Comparison of ENCODE assay signal across 24 mouse cellular contexts in the genomic region with DNA sequence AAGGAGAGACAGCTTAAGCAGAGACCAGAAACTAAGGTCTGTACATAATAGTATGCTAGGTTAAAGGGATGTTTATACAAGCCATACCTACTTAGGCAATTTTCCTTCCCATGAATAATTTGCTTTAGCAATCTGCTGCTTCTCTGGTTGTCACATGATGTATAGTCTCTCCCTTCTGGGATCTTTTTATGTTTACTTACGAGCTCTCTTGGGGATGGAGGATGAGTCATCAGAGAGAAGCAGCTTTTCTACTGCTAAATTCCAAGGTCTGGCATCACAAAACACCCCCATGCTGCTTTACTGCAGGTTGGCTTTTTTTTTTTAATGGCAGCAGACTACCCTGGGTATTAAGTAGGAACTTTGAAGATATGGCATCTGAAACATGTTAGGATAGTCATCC.
DNase-seq lines count a peak whose midpoint lies in the region; ATAC-seq lines count a peak whose summit lies in the region.
"Had no signal": no experiment of that assay in that cellular context is flagged by ENCODE, and none has a peak within 500 bp of the region (broad histone marks: within the 10 kb centered on the region; RNA-seq: fewer than 3 reads in every experiment).

No protein-coding gene starts in this region.

- no peak overlapping the region for H3K4me2 ChIP-seq in embryonic facial prominence, embryonic 14.5 days (ENCODE audit: low read depth, low read length)
- H3K4me2 ChIP-seq: embryonic facial prominence, embryonic 15.5 days; forebrain, embryonic 15.5 days; heart, embryonic 11.5 days; heart, embryonic 15.5 days; hindbrain, embryonic 14.5 days; intestine, embryonic 15.5 days had no signal

- no peak overlapping the region for H3K4me3 ChIP-seq in embryonic facial prominence, embryonic 14.5 days (ENCODE audit: low read depth, low read length)
- no peak overlapping the region for H3K4me3 ChIP-seq in embryonic facial prominence, embryonic 10.5 days
- H3K4me3 ChIP-seq: embryonic facial prominence, embryonic 15.5 days; forebrain, embryonic 15.5 days; heart, adult 2 months; heart, embryonic 15.5 days; hindbrain, embryonic 10.5 days; intestine, embryonic 15.5 days had no signal

- no peaks in the 10 kb centered on the region for H3K36me3 ChIP-seq in embryonic facial prominence, embryonic 14.5 days (ENCODE audit: control insufficient read depth, insufficient read depth, low read length)
- no peaks in the 10 kb centered on the region for H3K36me3 ChIP-seq in embryonic facial prominence, embryonic 10.5 days (replicated peaks)
- H3K36me3 ChIP-seq: embryonic facial prominence, embryonic 15.5 days; forebrain, embryonic 15.5 days; G1E; heart, embryonic 15.5 days; hindbrain, embryonic 10.5 days; intestine, embryonic 15.5 days had no signal

- no peaks in the 10 kb centered on the region for H3K27me3 ChIP-seq in embryonic facial prominence, embryonic 14.5 days (replicated peaks; ENCODE audit: control insufficient read depth, insufficient read depth, low read length)
- H3K27me3 ChIP-seq in embryonic facial prominence, embryonic 10.5 days (replicated peaks; ENCODE audit: low read depth, poor library complexity, severe bottlenecking) = no peaks in the 10 kb centered on the region
- H3K27me3 ChIP-seq: embryonic facial prominence, embryonic 15.5 days; forebrain, embryonic 15.5 days; heart, embryonic 15.5 days; intestine, embryonic 15.5 days had no signal

- H3K4me1 ChIP-seq in embryonic facial prominence, embryonic 14.5 days (ENCODE audit: control insufficient read depth, insufficient read depth, low read length) = no peaks in the 10 kb centered on the region
- no peaks in the 10 kb centered on the region for H3K4me1 ChIP-seq in embryonic facial prominence, embryonic 10.5 days
- H3K4me1 ChIP-seq: embryonic facial prominence, embryonic 15.5 days; forebrain, embryonic 15.5 days; heart, embryonic 15.5 days; hindbrain, embryonic 10.5 days; intestine, embryonic 15.5 days had no signal

- DNase-seq in embryonic facial prominence, embryonic 14.5 days (ENCODE audit: low spot score) = peak; percentile 7
- DNase-seq in embryonic facial prominence, embryonic 10.5 days (ENCODE audit: low spot score) = no peak
- DNase-seq in 3T3-L1 (ENCODE audit: low read depth, low spot score) = peak; percentile 92
- DNase-seq in brain, adult 2 months (ENCODE audit: low read depth, low spot score) = peak; percentile 64
- DNase-seq in yolk sac, embryonic 10.5 days (ENCODE audit: low spot score) = peak; percentile 1
- DNase-seq in kidney, postnatal 14 days = no peak
- no peak for DNase-seq in c-Kit-positive CD71-positive TER-119-positive erythroid progenitor cells, embryonic 14.5 days (ENCODE audit: low spot score)
- DNase-seq: adrenal gland, adult 8-10 months; adrenal gland, postnatal 36 days; cerebellum, adult 11-12 months; cerebellum, adult 9-10 months; cerebellum, postnatal 25 days; gastrocnemius, postnatal 14 days; heart, adult 2 months; heart, postnatal 14 days had no signal

- ATAC-seq in embryonic facial prominence, embryonic 14.5 days (ENCODE audit: low read depth) = no peak
- ATAC-seq: CD4-positive, CD25-positive, alpha-beta regulatory T cell, adult 4 months; forebrain, embryonic 15.5 days; intestine, embryonic 15.5 days had no signal

- no peaks in the 10 kb centered on the region for H3K9me3 ChIP-seq in embryonic facial prominence, embryonic 14.5 days (ENCODE audit: control insufficient read depth, low read length)
- H3K9me3 ChIP-seq in embryonic facial prominence, embryonic 10.5 days = no peaks in the 10 kb centered on the region
- H3K9me3 ChIP-seq: embryonic facial prominence, embryonic 15.5 days; forebrain, embryonic 15.5 days; G1E; heart, embryonic 15.5 days; hindbrain, embryonic 10.5 days; intestine, embryonic 15.5 days had no signal

- H3K9ac ChIP-seq in embryonic facial prominence, embryonic 14.5 days (ENCODE audit: low read depth, low read length) = no peak overlapping the region
- H3K9ac ChIP-seq: embryonic facial prominence, embryonic 15.5 days; forebrain, embryonic 15.5 days; heart, embryonic 15.5 days; hindbrain, embryonic 14.5 days; intestine, embryonic 15.5 days had no signal

- WGBS in embryonic facial prominence, embryonic 14.5 days = 42% methylated on average over 1 of the region's 1 CpGs
- 62% methylated on average over 1 of the region's 1 CpGs for WGBS in embryonic facial prominence, embryonic 10.5 days

- no peak overlapping the region for H3K27ac ChIP-seq in embryonic facial prominence, embryonic 14.5 days (replicated peaks; ENCODE audit: low read depth, low read length)
- H3K27ac ChIP-seq in embryonic facial prominence, embryonic 10.5 days (replicated peaks) = no peak overlapping the region
- H3K27ac ChIP-seq: embryonic facial prominence, embryonic 15.5 days; forebrain, embryonic 15.5 days; heart, adult 2 months; heart, embryonic 15.5 days; hindbrain, embryonic 10.5 days; hindbrain, embryonic 14.5 days; intestine, embryonic 15.5 days had no signal

Comparison
In these comparisons a context has a peak if more than half of its experiments do, and no peak if none do; other contexts are left out.
1. DNase-seq: peak in embryonic facial prominence, embryonic 14.5 days (single experiment), 3T3-L1 (single experiment), brain, adult 2 months (single experiment) and yolk sac, embryonic 10.5 days (single experiment); none in embryonic facial prominence, embryonic 10.5 days (single experiment), kidney, postnatal 14 days (single experiment) and c-Kit-positive CD71-positive TER-119-positive erythroid progenitor cells, embryonic 14.5 days (single experiment).